Mouse (Mus musculus) B cell, adult 67 days (primary cell): ENCODE results near the gene Slc2a2. TPM values are rescaled to one million over a fixed set of nuclear protein-coding genes. Genes with fewer than 3 reads are reported as not detected.

ENCODE experiments used
- total RNA-seq, 2 experiments: library from RNA; stranded (reverse); gene quantifications; 4 replicates each; pipeline ENCODE4 v1.2.4; 2023

Slc2a2 gene
- total RNA-seq: not detected

GRCm38 (mm10) chr3:28697797-28698196, at the start of gene Slc2a2:
Gene Slc2a2, plus strand, starts transcription at chr3:28697903.

Other genes starting within 250 kb of the Slc2a2 start
- 1 to 10 TPM; 3.8 to 5.4 TPM for gene Eif5a2, start 83.4 kb downstream of the Slc2a2 start, total RNA-seq
- 100 to 1,000 TPM; 323 to 331 TPM for gene Rpl22l1, start 107.5 kb downstream of the Slc2a2 start, total RNA-seq
- not detected for gene Gm1527, start 194.7 kb downstream of the Slc2a2 start, total RNA-seq